Mouse (Mus musculus) ES-E14 (cell line): ENCODE results near the gene Mmd.

Experiments used
- CHD2 ChIP-seq: IDR thresholded peaks from 2 replicates; pipeline ENCODE4 v1.6.1; 2014; ENCODE audit warnings: mild to moderate bottlenecking, low read depth, low read length, inconsistent platforms
- HCFC1 ChIP-seq: IDR thresholded peaks from 2 replicates; pipeline ENCODE4 v1.6.1; 2012; ENCODE audit warnings: low read length, inconsistent platforms, borderline replicate concordance; ENCODE audit not compliant: insufficient read depth
- MAFK ChIP-seq: IDR thresholded peaks from 2 replicates; pipeline ENCODE4 v1.6.1; 2014; ENCODE audit warnings: mild to moderate bottlenecking, low read depth, low read length, inconsistent platforms; ENCODE audit not compliant: insufficient read depth
- ZC3H11A ChIP-seq: IDR thresholded peaks from 2 replicates; pipeline ENCODE4 v1.6.1; 2012; ENCODE audit warnings: low read depth, mild to moderate bottlenecking, inconsistent platforms, low read length, borderline replicate concordance
- ZNF384 ChIP-seq: IDR thresholded peaks from 2 replicates; pipeline ENCODE4 v1.6.1; 2012; ENCODE audit warnings: low read depth, low read length, inconsistent platforms

GRCm38 (mm10) chr11:90306067-90306466 is 56.8 kb downstream of the Mmd start:
- TF ChIP-seq HCFC1, result no peak
- TF ChIP-seq ZNF384, result no peak
- no peak for TF ChIP-seq ZC3H11A
- TF ChIP-seq MAFK, result no peak
- TF ChIP-seq CHD2, result no peak
